Mouse (Mus musculus) ES-Bruce4 (cell line): ENCODE data around the gene Gm21988.

Experiments used
- CTCF ChIP-seq: IDR thresholded peaks from one replicate; pipeline ENCODE4 v1.8.1; 2011; ENCODE audit warnings: low read depth, low read length
- EP300 ChIP-seq: IDR thresholded peaks from 2 replicates; pipeline ENCODE4 v1.6.1; 2011; ENCODE audit warnings: low read depth, low read length; ENCODE audit not compliant: insufficient read depth
- POLR2A ChIP-seq: IDR thresholded peaks from one replicate; pipeline ENCODE4 v1.8.1; 2011; ENCODE audit warnings: low read length; ENCODE audit not compliant: insufficient read depth

DNA sequence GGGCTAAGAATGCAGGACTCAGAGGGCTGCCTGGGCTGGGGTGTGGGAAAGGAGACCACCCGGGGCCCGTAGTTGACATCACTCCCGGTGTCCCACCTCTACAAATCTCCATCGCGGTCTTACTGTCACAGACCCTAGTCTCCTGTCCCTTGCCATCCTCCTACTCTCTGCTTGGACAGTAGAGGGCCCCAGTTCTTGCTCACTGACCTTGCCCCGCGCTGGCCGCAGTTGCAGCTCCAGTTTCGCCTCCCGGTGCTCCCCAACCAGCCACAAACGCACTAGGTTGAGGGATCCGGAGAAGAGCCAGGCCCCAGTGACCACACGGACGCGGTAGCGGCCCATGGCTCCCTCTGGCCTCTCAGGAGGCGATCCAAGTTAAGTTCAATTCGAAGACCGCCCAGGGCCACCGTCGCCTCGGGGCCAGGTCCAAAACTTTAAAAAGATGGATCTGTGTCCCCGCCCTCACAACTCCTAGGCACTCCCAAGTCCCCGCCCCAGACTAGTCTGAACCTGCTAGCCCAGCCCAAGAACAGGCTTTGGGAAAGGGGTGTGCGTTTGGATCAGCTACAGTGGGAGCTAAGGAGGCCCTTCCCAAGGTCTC lies 15.4 kb upstream of the Gm21988 start, which contains the start of gene Alox12:
- 0 out of 2 replicates have a peak, but pooled peaks have one; percentile 19 for TF ChIP-seq EP300
- peak; percentile 20 for TF ChIP-seq CTCF
- TF ChIP-seq POLR2A = no peak
